Mouse (Mus musculus): ENCODE measurements around the gene Tldc1.

Tldc1 gene

DNA sequence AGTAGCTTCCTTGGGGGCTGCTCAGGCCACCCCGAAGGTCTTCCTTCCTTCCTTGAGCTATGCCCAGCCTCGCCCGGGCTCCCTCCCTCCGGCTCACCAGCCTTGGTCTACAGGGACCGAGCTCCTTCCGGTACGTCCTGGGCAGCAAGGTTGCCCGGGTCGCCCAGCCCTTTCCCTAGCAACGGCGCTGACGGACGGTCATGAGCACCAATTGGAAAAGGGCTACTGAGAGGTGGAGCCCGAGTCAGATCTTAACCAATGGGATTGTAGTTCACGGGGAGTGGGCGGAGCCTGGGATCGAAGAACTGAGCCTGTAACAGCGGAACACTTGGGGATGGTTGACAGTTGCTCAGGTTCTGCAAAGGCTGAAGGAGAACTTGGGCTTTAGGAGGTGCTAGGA lies at the start of gene Tldc1:
Tldc1 (minus strand) TSS at position 154 of the 400 bp plus-strand sequence.
- DNase-seq, result peak; percentile 100

DNA sequence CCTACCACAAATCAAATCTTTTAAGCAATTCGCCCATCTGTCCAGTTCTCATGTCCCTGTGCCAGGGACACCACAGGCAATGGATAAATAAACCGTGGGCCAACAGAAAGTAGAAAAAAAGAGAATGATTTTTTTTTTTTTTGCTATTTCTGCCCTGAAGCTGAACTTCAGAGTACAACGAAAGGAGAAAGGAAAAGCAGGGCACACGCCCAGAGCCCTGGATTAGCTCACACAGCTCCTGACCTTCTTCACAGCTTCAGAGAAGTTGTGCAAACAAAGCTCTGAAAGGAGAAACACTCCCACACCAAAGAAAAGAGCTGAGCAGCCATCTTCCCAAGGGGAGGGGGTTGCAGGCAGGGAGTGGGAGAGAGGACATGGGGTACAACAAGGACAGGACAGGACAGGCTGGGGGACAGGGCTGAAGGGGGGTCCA lies 49.5 kb upstream of the Tldc1 start:
- no peak for DNase-seq

DNA sequence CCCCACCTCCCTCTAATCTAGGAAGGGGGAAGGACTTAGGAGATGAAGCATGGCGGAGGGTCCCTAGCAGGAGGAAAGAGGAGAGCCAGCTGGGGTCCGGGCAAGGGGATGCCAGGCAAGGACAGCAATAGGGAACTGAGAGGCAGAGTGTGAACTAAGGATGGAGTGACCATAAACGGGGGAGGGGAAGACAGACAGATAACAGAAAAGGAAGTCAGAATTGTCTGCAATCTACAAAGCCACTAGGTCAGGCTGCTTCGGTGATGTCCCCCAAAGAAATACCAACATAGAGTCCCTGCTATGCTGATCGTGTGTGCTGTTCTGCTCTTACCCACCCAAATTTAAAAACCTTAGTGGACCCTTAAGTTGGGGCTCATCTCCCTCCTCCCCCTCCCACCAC lies 48.8 kb upstream of the Tldc1 start:
- no peak for DNase-seq

DNA sequence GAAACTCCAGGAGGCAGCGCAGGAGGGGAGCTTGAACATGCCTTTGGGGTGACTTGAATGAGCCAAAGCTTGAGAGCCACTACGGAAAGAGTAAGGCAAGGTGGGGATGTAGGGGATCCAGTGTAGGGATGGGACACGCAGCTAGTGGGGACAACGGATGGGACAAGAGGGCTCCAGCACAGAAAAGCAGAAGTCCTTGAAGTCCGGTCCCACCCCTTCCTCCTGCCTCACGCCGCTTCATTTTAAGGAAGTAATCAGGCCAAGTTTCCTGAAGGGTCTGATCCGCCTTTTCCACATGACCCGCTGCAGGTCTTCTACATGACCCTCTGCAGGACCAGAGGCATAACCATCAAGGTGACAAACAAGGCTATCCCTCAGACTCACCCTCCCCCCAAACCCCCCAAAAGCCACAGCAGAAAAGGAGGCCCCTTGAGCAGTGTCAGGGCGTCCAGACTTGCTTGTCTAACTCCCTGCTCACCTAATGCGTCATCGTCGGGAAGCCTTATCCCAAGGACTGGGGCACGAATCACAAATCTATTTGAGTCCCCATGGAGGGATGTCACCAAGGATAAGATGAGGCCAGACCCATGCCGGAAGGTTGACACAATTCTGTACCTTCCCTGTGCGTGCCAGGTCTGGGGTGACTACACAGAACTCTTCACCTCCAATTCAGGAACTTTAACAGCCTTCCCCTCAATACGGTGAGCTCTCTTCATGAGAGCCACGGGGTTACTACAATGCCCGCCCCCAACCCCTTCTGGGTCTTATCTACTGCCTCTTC lies 47.9 kb upstream of the Tldc1 start:
- DNase-seq, result no peak

DNA sequence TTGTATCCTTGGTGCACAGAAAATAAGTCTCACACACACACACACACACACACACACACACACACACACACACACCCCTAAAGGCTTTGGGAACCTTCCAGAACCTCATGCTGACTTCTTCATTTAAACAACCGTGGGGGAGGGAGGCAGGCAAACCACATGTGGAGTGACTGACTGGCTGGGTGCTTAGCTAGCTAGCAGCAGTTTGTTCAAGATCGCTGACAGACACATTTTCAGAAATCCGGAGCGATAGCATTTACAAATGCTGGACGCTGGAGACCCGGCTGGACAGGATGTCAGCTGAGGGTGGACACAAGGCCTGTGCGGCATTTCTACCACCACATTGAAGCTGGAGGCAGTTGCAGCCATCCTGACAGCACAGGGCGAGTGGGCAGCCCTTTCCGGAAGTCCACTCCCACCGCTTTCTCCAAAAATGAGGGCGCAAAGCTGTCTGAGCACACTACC lies 46.6 kb upstream of the Tldc1 start:
- no peak for DNase-seq

DNA sequence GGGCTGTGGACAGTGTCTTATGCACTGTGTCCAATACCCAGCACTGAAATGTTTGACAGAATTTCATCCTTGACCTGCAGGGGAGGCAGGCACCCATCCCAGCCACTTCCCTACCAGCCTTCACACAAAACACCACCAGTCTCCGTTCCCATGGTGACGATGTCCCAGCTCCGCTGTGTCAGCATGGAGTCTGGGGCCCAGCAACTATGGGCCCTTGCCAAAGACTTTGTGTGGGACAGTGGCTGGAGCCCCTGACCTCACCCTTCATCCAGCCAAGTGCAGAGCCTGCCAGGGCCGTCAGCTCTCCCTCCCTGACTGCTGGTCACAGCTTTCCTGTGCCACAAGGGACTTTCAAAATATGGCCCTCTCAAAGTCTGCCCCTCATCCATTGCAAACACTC lies 45.9 kb upstream of the Tldc1 start:
- DNase-seq, result no peak

DNA sequence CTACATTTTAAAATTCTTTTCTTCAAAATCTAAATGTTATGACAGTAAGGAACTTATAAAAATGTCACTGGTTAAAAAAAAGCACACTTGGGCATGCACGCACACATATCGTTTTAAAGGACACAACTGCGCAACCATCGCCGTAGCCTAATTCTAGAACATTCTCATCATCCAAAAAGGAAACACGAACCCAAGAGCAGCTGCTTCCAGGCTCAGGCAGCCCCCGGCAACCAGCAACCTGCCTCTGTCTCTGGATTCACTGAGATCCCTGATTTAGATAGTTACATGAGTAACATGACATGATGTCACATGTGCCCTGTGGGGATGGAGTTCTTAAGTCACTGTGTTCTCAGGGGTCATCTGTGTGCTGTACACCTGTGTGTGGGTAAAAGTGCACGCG lies 45.1 kb upstream of the Tldc1 start:
- DNase-seq, result no peak

DNA sequence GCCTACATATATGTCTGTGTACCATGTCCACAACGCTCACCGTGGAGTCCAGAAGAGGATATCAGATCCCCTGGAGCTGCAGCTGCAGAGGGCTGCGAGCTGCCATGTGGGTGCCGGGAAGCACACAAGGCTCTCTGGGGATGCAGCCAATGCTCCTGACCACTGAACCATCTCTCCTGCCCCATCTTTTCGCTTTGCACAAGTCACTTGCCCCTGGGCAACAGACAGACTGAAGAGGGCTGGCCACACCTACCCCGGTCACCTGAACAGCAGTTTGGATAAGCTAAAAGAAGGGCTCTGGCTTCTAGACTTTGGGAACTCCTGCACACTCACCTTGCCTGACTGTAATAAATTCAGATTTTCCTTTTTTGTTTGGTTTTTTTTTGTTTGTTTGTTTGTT lies 43.5 kb upstream of the Tldc1 start:
- no peak for DNase-seq

DNA sequence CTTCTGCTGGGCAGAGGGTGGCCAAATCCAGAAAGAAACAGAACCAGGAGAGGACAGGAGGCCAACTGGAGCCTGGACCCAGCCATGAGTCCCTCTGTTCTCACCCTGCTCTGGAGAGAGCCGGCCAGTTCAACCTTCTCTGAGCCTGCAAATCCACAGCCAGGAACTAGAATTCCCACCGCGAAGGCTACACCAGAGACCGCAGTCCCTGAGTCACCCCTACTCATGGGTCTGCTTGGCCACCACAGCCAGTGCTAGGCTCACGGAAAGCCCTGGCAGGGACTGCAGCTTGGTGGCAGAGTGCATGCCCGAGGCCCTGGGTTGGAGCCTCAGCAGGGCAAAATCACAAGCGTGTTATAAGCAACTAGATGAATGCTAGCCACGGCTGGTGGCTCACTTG lies 41.8 kb upstream of the Tldc1 start:
- no peak for DNase-seq

DNA sequence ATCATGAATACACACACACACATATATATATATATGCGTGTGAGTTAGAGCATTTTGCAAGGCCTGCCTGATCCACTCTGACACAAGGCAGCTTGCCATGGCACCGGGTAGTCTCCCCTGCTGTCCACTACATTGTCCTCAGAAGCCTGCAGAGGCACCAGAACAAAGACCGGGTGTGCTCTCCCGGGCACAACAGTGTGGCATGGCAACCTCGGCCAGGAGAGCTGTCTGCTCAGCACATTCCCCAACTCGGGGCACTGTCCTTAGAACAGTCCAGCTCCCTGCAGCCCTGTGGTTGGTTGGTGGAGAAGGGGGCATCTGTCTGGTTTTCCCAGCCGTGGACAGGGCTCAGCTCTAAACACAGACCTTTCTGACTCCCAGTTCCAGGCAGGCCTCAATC lies 41.1 kb upstream of the Tldc1 start:
- DNase-seq, result no peak

DNA sequence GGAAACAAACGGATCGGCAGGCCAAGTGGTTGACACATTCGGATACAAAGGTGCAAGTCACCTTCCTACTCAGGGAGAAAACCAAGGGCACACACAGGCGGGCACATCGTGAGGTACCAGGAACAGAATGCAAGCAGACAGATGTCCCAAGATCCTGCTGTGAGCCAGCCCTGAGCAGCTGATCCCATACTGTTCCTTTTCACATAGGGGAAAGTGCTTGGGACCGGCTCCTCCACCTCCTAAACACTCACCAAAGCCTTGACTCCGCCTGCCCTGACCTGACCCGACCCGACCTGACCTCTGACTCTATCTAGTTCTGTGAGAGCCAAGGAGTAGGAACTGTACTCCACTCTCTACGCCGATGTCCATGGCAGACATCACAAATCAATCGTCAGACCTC lies 39.2 kb upstream of the Tldc1 start:
- DNase-seq, result no peak

DNA sequence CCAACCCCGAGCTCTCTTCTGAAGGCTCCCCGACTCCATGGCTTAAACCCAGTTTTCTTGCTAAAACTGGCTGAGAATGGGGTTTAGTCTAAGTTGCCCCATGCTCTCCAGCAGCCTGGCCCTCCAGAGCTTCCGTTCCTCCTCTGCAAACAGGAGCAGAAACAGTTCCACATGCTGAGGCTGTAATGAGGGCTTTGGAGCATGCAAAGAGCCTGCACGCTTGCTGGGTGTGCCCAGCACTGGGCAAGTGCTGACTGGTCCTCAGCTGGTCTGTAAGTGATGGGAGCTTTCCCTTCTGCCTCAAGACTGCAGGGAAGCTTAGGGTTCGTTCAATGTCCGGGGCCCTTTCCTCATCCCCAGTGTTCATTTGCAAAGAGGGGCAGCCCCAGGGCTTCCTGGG lies 38.0 kb upstream of the Tldc1 start:
- no peak for DNase-seq

DNA sequence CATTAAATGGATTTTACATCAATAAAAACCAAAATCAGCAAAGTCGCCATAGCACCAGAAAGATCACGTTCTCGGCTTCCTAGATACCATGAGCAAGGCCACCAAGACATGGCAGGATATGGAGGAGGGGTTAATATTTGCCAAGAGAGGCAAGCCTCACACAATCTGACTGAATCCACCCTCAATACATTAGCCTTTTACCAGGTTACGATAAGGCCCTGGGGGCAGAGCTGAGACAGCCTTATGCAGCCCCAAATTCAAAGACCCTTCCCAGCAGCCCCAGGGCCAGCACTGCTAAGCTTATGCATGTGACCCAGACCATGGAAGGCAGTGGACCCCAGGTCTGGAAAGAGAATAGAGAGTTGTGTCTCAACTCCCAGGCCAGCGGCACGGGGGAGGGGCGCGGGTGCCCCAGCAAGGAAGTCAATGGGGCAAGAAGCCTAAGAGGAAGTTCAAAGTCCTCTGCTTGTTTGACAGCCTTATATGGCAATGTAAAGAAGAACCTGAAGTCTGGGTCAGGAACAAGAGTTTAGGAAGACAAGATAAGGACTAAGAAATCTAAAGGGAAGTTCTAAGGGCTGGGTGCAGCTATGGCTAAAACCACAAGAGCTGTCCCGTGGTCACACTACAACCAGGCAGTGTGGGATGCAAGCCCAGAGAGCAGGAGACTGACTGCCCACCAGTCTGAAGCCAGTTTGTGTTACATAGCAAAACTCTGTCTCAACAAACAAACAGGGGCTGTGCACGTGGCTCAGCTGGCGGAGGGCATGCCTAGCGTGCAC lies 34.6 kb upstream of the Tldc1 start:
- peak; percentile 77 for DNase-seq

DNA sequence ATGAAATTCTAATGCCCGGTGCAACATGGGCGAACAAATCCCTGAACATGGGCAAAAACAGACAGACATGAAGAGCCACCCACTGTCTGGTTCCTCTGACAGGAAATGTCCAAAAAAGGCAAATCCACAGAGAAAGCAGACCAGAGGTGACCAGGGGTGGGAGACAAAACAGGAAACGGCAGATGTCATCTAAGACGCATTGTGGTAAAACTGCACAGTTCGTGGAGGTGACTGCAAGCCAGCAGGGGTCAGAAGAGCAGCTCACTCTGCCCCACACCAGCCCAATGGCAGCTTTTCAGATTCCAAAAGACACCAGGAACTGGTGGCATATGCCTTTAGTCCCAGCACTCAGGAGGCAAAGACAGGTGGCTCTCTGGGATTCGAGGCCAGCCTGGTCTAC lies 33.7 kb upstream of the Tldc1 start:
- DNase-seq, result peak; percentile 60

DNA sequence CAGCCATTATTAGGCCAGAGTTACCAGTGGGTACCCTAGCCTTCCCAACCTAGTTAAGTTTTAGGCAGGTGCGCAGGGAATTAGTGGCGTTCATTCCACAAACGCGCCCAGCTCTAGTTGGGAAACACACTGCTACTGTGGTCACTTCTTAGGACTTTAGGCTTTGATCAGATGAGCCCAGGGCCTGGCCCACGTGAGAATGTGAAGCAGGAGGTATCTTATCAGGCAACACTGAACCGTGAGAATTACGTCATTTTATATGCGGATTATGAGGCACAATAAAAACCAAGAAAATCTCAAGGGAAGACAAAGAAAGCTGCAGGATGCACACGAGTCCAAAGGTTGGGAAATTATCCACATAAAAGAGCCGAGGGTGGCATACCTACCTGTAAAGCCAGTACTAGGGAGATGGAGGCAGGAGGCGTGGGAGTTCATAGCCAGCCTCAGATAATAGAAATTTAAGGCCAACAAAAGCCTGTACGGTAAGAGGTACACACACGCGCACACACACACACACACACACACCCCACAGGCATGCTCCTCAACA lies 32.8 kb upstream of the Tldc1 start:
- no peak for DNase-seq

DNA sequence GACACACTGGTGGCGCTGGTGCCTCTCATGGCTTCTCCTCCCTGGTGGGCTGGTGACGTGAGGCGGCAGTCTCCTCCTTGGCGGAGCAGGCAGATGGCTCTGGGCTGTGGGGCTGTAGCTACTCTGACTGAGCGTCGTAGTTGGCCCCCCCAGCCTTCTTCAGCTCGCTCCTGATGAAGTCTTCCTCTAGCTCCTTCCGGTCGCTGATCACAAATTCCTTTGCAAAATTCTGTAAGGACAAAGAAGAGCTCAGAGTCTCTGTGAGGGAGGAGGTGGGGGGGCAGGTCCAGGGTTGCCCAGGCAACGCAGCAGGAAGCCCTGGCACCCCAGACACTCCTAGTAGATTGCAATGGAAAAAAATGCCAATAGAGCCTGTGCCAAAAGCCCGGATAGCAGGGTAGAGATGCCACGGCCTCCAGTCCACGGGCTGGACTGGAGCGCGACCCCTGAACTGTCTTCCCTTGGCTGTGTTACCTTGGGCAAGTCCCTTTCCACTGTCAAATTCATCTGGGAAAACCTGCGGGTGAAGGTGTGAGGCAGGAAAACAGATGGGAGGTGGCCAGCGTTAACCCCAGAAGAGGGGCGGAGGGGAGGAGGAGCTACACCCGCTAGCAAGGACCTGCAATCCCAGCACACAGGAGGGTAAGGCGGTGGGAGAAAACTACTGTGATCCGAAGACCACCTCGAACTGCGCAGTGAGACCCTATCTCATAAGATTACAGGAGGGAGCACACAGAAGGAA lies 32.1 kb upstream of the Tldc1 start:
- DNase-seq, result no peak

DNA sequence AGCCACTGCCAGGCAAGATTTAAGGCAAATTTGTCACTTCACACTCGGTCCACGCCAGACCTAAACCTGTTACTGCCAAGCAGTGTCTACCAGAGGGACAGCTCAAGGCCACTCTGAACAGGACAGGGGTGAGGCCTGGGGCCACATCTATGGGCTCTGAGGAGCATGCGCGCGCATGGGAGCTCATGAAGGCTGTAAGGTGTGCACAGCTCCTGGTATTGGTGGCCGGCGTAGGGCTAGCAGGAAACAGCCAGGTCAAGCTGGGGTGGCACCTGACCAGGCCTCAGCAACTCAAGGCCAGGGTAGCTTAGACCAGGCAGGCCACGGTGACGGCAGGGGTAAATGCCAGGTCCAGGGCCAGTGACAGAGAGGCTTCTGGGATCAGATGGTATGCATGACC lies 31.4 kb upstream of the Tldc1 start:
- DNase-seq, result no peak

DNA sequence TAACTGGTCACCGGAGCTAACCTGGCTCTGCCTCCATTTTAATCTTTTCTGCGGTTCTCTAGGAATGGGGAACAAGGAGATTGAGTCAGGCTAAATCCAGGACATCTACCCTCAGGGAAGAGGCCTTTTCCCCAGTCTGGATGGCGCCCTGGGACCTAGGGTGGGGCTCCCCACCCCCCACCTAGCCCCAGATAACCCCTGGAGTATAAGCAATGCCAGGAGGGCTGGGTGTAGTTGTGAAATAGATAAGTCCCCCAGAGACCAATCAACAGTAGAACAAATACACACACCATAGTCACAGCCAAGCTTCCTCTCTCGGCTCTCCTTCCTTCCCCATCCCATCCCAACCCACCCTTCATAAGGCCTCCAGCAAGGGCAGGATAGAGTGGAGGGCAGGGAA lies 29.5 kb upstream of the Tldc1 start:
- DNase-seq, result no peak

DNA sequence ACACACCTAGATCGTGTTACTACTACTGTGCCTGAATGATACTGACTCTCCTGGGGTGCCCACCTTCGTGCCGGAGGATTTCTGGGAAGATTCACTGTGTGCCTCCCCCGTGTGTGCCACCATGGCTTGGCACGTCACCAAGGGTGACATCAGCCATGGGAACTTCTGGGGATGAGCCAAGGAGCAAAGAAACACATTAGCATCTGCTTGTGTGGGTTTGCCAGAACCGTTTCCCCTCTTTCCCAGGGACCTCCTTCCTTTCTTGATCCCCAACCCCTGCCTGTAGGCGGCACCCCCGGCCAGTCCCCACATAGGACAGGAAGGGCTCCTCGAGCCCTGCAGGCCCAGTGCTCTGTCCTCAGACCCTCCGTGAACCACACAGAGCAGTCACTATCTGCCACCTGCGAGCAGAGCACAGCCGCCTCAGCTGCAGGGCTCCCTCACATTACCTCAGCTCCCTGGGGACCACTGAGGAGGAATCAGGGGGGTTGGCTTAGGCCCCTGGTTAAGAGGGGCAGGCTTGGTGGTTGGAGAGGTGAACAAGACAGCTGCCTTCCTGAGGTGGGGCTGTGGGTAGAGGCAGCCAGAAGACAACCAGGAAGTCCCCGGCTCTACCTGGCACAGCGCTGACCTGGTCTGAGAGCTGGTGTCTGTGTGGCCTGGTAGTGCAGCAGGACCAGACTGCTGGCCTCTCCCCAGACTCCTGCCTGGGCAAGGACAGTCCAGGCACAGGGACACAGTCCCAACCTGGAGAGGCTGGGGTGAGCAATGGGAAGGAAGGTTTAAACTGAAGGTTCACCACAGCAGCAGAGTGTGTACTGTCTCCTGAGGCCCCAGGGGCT lies 28.4 kb upstream of the Tldc1 start:
- peak; percentile 38 for DNase-seq

DNA sequence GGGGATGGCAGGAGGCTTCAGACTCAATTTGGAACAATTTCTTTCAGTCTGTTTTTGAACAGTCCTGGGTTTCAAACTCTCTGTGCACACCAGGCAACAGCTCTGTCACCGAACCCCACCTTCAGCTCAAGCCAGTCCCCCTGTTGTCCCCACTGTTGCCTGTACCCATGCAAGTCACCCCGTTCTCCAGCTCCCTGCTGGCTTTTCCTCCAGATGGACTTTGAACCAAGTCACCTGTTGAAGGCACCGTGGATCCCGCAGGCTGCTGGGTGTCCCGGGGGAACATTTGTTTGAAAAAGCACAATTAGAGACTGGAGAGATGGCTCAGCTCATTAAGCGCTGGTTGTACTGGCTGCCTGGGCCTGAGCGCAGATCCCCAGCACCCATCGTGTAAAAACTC lies 27.1 kb upstream of the Tldc1 start:
- no peak for DNase-seq

DNA sequence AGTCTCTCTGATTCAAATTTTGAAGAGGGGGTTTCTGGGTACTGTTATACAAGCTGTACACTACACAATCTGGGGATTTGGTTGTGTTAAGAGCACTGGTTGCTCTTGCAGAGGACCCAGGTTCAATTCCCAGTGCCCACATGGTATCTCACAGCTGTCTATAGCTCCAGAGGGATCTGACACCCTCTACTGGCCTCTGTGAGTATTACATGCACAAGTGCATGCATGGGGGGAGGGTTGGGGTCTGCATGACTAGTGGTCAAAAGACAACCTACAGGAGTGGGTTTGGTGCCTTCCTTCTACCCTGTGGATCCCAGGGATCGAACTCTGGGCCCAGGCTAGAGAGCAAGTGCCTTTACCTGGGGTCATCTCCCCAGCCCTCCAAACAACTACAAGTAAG lies 24.4 kb upstream of the Tldc1 start:
- peak; percentile 36 for DNase-seq

DNA sequence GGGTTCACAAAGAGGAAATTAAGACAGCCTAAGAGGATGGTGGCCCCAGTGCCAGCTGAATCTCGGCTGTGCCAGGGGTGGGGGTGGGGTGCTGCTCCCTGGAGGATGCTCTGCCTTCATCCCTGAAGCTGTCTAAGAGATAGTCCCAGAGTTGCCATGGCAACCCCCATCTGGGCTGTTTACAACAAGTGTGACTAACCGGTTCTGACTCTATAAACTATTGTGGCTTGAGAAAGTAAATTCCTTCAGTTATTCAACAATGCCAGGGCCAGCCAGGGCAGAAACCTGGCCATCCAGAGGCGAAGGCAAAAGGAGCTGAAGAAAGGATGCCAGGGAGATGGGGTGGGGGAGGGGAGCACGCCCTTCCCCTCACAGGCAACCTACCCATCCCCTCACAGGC lies 23.0 kb upstream of the Tldc1 start:
- DNase-seq, result no peak

DNA sequence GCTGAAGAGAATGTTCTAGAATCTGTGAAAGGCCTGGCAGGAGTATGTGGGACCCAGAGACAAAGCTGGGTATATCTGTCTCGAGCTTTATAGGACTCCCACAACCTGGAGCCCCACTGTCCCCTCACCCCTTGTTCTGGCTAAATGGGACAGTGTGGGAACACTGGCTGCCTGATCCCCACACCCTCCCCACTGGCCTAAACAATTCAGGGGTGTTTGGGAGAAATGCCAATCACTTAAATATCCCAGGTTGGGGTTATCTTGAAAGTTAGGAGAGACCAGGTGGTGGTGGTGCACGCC lies 20.7 kb upstream of the Tldc1 start:
- no peak for DNase-seq

All from thymus, postnatal 25 days (tissue).